In the genomic region with DNA sequence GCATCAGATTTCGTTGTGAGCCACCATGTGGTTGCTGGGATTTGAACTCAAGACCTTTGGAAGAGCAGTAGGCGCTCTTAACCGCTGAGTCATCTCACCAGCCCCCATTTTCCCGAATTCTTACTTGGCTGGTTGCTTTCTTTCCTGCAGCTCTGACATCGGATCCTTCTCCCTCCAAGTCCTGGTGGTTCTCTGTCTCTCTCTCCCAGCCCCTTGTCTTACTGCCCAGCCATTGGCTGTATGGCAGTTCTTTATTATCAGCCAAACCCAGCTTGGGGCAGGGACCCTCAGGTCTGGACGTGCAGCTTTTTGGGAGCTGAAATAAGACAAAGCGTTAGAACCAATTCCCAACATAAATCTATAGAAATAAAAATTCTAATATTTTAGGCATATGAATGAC, we compare ENCODE assay signal across 17 mouse cellular contexts. TPM values are rescaled to one million over a fixed set of nuclear protein-coding genes. Genes with fewer than 3 reads are reported as not detected.
A peak's percentile ranks its signal among the peaks of the same experiment; 100 is the strongest.
DNase-seq lines count a peak whose midpoint lies in the region; ATAC-seq and TF ChIP-seq lines count a peak whose summit lies in the region.
"Had no signal": no experiment of that assay in that cellular context is flagged by ENCODE, and none has a peak within 500 bp of the region (broad histone marks: within the 10 kb centered on the region; RNA-seq: fewer than 3 reads in every experiment).

No protein-coding gene starts in this region.

- H3K4me3 ChIP-seq in G1E (ENCODE audit: low read depth, low read length) = peak overlapping the region; percentile 20; the same call in 1 of the 2 replicates
- H3K4me3 ChIP-seq in liver, adult 2 months (ENCODE audit: insufficient read depth, low read depth, low read length) = no peak overlapping the region
- H3K4me3 ChIP-seq in liver, postnatal 0 days (ENCODE audit: low read depth, low read length) = no peak overlapping the region
- H3K4me3 ChIP-seq: embryonic facial prominence, embryonic 10.5 days; limb, embryonic 12.5 days; lung, embryonic 15.5 days; myocyte had no signal

- TF ChIP-seq CTCF in G1E (IDR thresholded peaks at IDR 0.05; ENCODE audit: low read depth, low read length) = no peak
- no peak for TF ChIP-seq CTCF in liver, adult 2 months (IDR thresholded peaks at IDR 0.05; ENCODE audit: low read depth, low read length)
- no peak for TF ChIP-seq CTCF in liver, postnatal 0 days (IDR thresholded peaks at IDR 0.05; ENCODE audit: low read depth)

- no peak for TF ChIP-seq POLR2A in liver, adult 2 months (IDR thresholded peaks at IDR 0.05; ENCODE audit: extremely low read depth, insufficient read depth, low read length)

- no peaks in the 10 kb centered on the region for H3K27me3 ChIP-seq in G1E (ENCODE audit: insufficient read depth, low read length)
- H3K27me3 ChIP-seq in liver, adult 2 months (ENCODE audit: control insufficient read depth, insufficient read depth, low read length) = no peaks in the 10 kb centered on the region
- no peaks in the 10 kb centered on the region for H3K27me3 ChIP-seq in liver, postnatal 0 days (ENCODE audit: insufficient read depth, low read length)
- H3K27me3 ChIP-seq: limb, embryonic 12.5 days; lung, embryonic 15.5 days had no signal

- DNase-seq in G1E (ENCODE audit: low spot score) = no peak
- peak; percentile 55 for DNase-seq in R1 (ENCODE audit: low read depth, low spot score)
- no peak for DNase-seq in liver, adult 2 months (ENCODE audit: extremely low read depth, low read depth, low spot score)
- no peak for DNase-seq in liver, postnatal 0 days
- no peak for DNase-seq in thymus, postnatal 0 days (ENCODE audit: low spot score)
- no peak for DNase-seq in urinary bladder, postnatal 14 days (ENCODE audit: low spot score)
- no peak for DNase-seq in right cerebral cortex, postnatal 25 days
- DNase-seq: cerebellum, adult 2 months; cerebellum, postnatal 36 days; gastrocnemius, postnatal 14 days; lung, postnatal 4 days; midbrain, embryonic 14.5 days had no signal

- no peak for ATAC-seq in G1E (ENCODE audit: extremely low read depth, insufficient number of reproducible peaks, low FRiP score, poor library complexity, severe bottlenecking)
- peak; percentile 76 for ATAC-seq in liver, postnatal 0 days
- ATAC-seq: forebrain, embryonic 14.5 days had no signal

- no peak overlapping the region for H3K9ac ChIP-seq in liver, adult 2 months (ENCODE audit: low read depth, low read length)
- no peak overlapping the region for H3K9ac ChIP-seq in liver, postnatal 0 days (replicated peaks)
- H3K9ac ChIP-seq: limb, embryonic 12.5 days; lung, embryonic 15.5 days had no signal

- H3K4me2 ChIP-seq in liver, postnatal 0 days (ENCODE audit: low read depth, low read length) = peak overlapping the region; percentile 42
- H3K4me2 ChIP-seq: limb, embryonic 12.5 days; lung, embryonic 15.5 days had no signal

- TF ChIP-seq EP300 in liver, postnatal 0 days (IDR thresholded peaks at IDR 0.05; ENCODE audit: low read depth) = peak; percentile 57; the same call in 1 of the 2 replicates

- H3K36me3 ChIP-seq in G1E (replicated peaks) = peaks cover 31% of the 10 kb centered on the region
- peaks cover 15% of the 10 kb centered on the region for H3K36me3 ChIP-seq in liver, adult 2 months (ENCODE audit: control insufficient read depth, insufficient read depth, low read length)
- H3K36me3 ChIP-seq in liver, postnatal 0 days (replicated peaks; ENCODE audit: insufficient read depth, low read length) = peaks cover 5% of the 10 kb centered on the region; the same call in 1 of the 2 replicates

- H3K9me3 ChIP-seq in G1E (replicated peaks) = peaks cover 6% of the 10 kb centered on the region
- H3K9me3 ChIP-seq in liver, postnatal 0 days (ENCODE audit: low read length) = no peaks in the 10 kb centered on the region
- H3K9me3 ChIP-seq: embryonic facial prominence, embryonic 10.5 days; lung, embryonic 15.5 days had no signal

- H3K4me1 ChIP-seq in G1E (ENCODE audit: insufficient read depth, low read depth, low read length) = peaks cover 53% of the 10 kb centered on the region
- H3K4me1 ChIP-seq in liver, adult 2 months (ENCODE audit: control insufficient read depth, insufficient read depth, low read length) = no peaks in the 10 kb centered on the region; the same call in 1 of the 2 replicates
- peaks cover 2% of the 10 kb centered on the region; the same call in 1 of the 2 replicates for H3K4me1 ChIP-seq in liver, postnatal 0 days (ENCODE audit: insufficient read depth)
- H3K4me1 ChIP-seq: embryonic facial prominence, embryonic 10.5 days; limb, embryonic 12.5 days; lung, embryonic 15.5 days had no signal

- WGBS in liver, adult 2 months = 91% methylated on average over 7 of the region's 7 CpGs
- 52% methylated on average over 7 of the region's 7 CpGs for WGBS in liver, postnatal 0 days (ENCODE audit: insufficient replicate concordance)

- H3K27ac ChIP-seq in liver, adult 2 months (replicated peaks; ENCODE audit: insufficient read depth, low read depth, low read length) = peak overlapping the region; percentile 27; the same call in 1 of the 2 replicates
- H3K27ac ChIP-seq in liver, postnatal 0 days (ENCODE audit: low read depth) = peak overlapping the region; percentile 73; the same call in 1 of the 2 replicates
- H3K27ac ChIP-seq: embryonic facial prominence, embryonic 10.5 days; limb, embryonic 12.5 days; lung, embryonic 15.5 days had no signal

- H3K79me2 ChIP-seq in liver, adult 2 months (ENCODE audit: control insufficient read depth, insufficient read depth, low read length) = peaks cover 4% of the 10 kb centered on the region

RNA-seq across cellular contexts. Expression of a gene that starts 21.5 kb away (rescaled TPM):
- total RNA-seq in G1E (2014; fragmentation: Nextera tagmentation) = 70.0 and 97.5 TPM in 2 replicates
- total RNA-seq in G1E (2017) = 48.1 and 51.6 TPM in 2 replicates
- polyA plus RNA-seq in G1E (2012) = 11.0 and 11.2 TPM in 2 replicates
- total RNA-seq in liver, adult 2 months (2014; rRNA removed) = 18.5 and 19.7 TPM in 2 replicates
- polyA plus RNA-seq in liver, adult 2 months (2012; rRNA removed) = 6.2 and 6.3 TPM in 2 replicates
- polyA plus RNA-seq in liver, postnatal 0 days (2015; fragmentation: Nextera tagmentation; extraction: Ambion mirVana) = 9.9 and 11.8 TPM in 2 replicates
- polyA plus RNA-seq in thymus, postnatal 0 days (2015; fragmentation: Nextera tagmentation; extraction: Ambion mirVana) = 30.7 and 41.4 TPM in 2 replicates

RNA-seq across cellular contexts. Expression of a gene that starts 42.7 kb away (rescaled TPM):
- total RNA-seq in G1E (2014; fragmentation: Nextera tagmentation) (454 and 572 TPM in 2 replicates), G1E (2017) (68.0 and 83.3 TPM in 2 replicates)
- polyA plus RNA-seq in G1E (2012) = 205 and 234 TPM in 2 replicates
- 46.6 and 55.2 TPM in 2 replicates for total RNA-seq in liver, adult 2 months (2014; rRNA removed)
- 104 and 117 TPM in 2 replicates for polyA plus RNA-seq in liver, adult 2 months (2012; rRNA removed)
- polyA plus RNA-seq in liver, postnatal 0 days (2015; fragmentation: Nextera tagmentation; extraction: Ambion mirVana) = 196 and 201 TPM in 2 replicates
- polyA plus RNA-seq in thymus, postnatal 0 days (2015; fragmentation: Nextera tagmentation; extraction: Ambion mirVana) = 257 and 289 TPM in 2 replicates
